Mouse (Mus musculus) liver, postnatal 0 days (tissue): Measurements from ENCODE around the gene Abl1.

Experiments used
- CTCF ChIP-seq: sonication (generic); IDR thresholded peaks from 2 replicates; pipeline ENCODE4 v1.5.1; 2016; ENCODE audit warnings: antibody characterized with exemption, low read depth
- EP300 ChIP-seq: IDR thresholded peaks from 2 replicates; pipeline ENCODE4 v1.6.1; 2016; ENCODE audit warnings: antibody characterized with exemption, low read depth, mild to moderate bottlenecking

DNA sequence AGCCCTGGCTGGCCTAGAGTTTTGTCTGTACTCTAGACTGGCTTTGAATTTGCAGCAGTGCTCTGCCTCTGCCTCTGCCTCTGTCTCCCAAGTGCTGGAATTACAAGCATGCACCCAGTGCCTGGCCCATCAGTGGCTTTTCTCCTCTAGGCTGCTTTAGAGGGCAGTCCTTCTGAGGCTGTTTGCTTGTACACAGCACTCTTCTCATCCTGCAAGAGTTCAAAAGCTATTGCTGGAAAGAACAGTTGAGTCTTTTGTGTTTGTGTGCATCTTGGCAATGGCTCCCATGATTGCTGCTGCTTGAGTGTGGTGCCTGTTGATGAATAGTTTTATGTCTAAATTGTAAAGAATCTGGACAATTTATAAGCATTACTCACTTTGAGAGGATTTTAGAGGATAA is 69.3 kb downstream of the Abl1 start:
- TF ChIP-seq CTCF (no peak), EP300 (no peak)
